Mouse (Mus musculus) hindbrain, embryonic 14.5 days (tissue): ENCODE results near the gene Sox12. TPM values are rescaled to one million over a fixed set of nuclear protein-coding genes. Genes with fewer than 3 reads are reported as not detected.
A peak's percentile ranks its signal among the peaks of the same experiment; 100 is the strongest.

Experiments
- ATAC-seq: fragments of 200-750 bp; cut with Nextera tagmentation; 2 replicates; pipeline ENCODE4 v1.8.0; 2017; ENCODE audit warnings: moderate number of reproducible peaks, mild to moderate bottlenecking, moderate TSS enrichment, moderate library complexity; ENCODE audit not compliant: low FRiP score
- DNase-seq: peaks from one replicate; pipeline ENCODE4 v3.0.0-alpha.2; 2015; ENCODE audit warnings: low spot score
- H3K27ac ChIP-seq: fragments of 300-500 bp; sonication (generic); 2 replicates; pipeline ENCODE4 v1.5.1; 2014; ENCODE audit warnings: mild to moderate bottlenecking, moderate library complexity
- H3K27me3 ChIP-seq: fragments of 300-500 bp; sonication (generic); 2 replicates; pipeline ENCODE4 v1.6.1; 2014; ENCODE audit warnings: mild to moderate bottlenecking, low read length, mixed read lengths; ENCODE audit not compliant: control insufficient read depth, insufficient read depth
- H3K36me3 ChIP-seq: fragments of 300-500 bp; sonication (generic); replicated peaks from 2 replicates; pipeline ENCODE4 v1.6.1; 2014; ENCODE audit not compliant: control insufficient read depth, insufficient read depth
- H3K4me1 ChIP-seq: fragments of 300-500 bp; sonication (generic); replicated peaks from 2 replicates; pipeline ENCODE4 v1.6.1; 2014; ENCODE audit warnings: antibody characterized with exemption, low read length, mixed read lengths; ENCODE audit not compliant: control insufficient read depth, insufficient read depth
- H3K4me2 ChIP-seq: fragments of 300-500 bp; sonication (generic); replicated peaks from 2 replicates; pipeline ENCODE4 v1.6.1; 2014; ENCODE audit warnings: mild to moderate bottlenecking, moderate library complexity
- H3K4me3 ChIP-seq: fragments of 300-500 bp; sonication (generic); replicated peaks from 2 replicates; pipeline ENCODE4 v1.5.1; 2014; ENCODE audit warnings: mild to moderate bottlenecking, low read length
- H3K9ac ChIP-seq: fragments of 300-500 bp; sonication (generic); 2 replicates; pipeline ENCODE4 v1.6.1; 2014
- H3K9me3 ChIP-seq: fragments of 300-500 bp; sonication (generic); 2 replicates; pipeline ENCODE4 v1.6.1; 2016; ENCODE audit warnings: low read length; ENCODE audit not compliant: control insufficient read depth
- WGBS: fragments of 180-500 bp; shearing (Covaris S2); extraction: QIAGEN DNeasy Blood & Tissue Kit; methylation state at CpG from one replicate; pipeline ENCODE4 v1.1.7; 2014; 5-methylcytosine and 5-hydroxymethylcytosine counted together
- polyA plus RNA-seq: library from polyadenylated mRNA; unstranded; fragments of >200 nt; fragmentation: Nextera tagmentation; extraction: Ambion mirVana; gene quantifications from 2 replicates; pipeline ENCODE4 v1.2.1, GENCODE M21; 2014

The Sox12 gene
- 18.8 and 19.5 TPM in 2 replicates for polyA plus RNA-seq

DNA sequence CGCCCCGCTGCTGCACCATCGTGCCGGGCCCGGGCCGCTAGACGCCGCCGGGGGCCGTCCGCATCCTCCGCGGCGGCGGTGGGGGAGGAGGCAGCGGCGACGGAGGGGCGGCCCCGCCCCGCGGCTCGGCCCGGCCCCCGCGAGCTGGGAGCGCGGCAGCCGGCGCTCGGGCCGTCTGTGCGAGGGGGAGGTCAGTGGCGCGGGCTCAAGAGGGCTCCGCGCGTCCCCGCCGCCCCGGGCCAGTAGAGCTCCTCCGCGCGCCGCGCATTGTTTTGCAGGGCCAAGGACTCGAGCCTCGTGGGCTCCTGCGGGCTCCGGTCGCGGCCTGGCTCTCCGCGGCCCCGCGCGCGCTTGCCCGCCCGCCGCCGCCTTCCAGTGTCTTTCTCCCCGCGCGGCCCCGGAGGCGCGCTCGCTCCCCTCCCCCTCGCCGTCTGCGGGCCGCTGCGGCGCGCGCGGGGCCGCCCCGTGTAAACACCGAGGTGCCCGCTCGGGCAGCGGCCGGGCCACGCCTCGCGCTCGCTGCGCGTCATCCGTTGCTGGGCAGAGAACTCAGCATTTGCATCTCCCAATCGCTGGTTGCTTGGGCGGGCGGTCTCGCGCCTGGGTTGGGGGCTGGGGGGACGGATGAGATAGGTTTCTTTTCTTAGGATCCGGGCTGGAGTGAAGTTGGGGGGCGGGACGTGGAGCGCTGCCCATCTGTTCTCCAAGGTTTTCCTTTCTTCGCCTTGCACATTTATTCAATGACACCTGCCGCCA, at the start of gene Sox12:
Sox12 (minus strand) TSS at position 384 of the 756 bp plus-strand sequence.
- Histone ChIP-seq H3K36me3 (no peaks in the 10 kb centered on the region; the same call in 1 of the 2 replicates), H3K4me3 (peak within 1 kb of the TSS; percentile 97), H3K4me1 (peaks cover 39% of the 10 kb centered on the region), H3K27me3 (no peaks in the 10 kb centered on the region), H3K9me3 (no peaks in the 10 kb centered on the region), H3K9ac (peak within 1 kb of the TSS; percentile 96), H3K27ac (peak within 1 kb of the TSS; percentile 100), H3K4me2 (peak within 1 kb of the TSS; percentile 96)
- DNase-seq (peak; percentile 100), ATAC-seq (peak; percentile 72)
- under 1% methylated on average over 66 of the region's 104 CpGs for WGBS

DNA sequence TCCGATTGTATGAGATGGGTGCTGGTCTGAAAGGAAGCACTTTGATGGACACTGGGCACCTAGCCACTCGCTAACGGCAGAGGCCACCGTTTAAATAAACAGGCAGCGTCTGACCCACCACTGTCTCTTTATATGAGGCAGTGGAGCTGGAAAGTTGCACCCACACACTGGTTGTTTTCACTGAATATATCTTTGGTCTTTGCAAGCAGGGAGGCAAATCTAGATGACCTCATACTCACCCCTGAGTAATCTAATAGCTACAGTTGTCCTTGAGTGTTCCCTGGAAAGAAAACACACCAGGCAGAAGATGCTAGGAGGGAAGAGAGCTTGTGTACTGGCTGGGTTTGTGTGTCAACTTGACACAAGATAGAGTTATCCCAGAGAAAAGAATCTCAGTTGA, 49.6 kb upstream of the Sox12 start:
- 60% methylated on average over 5 of the region's 5 CpGs for WGBS
- Histone ChIP-seq H3K36me3 (no peaks in the 10 kb centered on the region), H3K27ac (no peak overlapping the region), H3K4me1 (no peaks in the 10 kb centered on the region), H3K27me3 (no peaks in the 10 kb centered on the region), H3K9ac (no peak overlapping the region), H3K4me2 (no peak overlapping the region), H3K9me3 (no peaks in the 10 kb centered on the region), H3K4me3 (no peak overlapping the region)
- ATAC-seq, result no peak
- DNase-seq, result no peak

DNA sequence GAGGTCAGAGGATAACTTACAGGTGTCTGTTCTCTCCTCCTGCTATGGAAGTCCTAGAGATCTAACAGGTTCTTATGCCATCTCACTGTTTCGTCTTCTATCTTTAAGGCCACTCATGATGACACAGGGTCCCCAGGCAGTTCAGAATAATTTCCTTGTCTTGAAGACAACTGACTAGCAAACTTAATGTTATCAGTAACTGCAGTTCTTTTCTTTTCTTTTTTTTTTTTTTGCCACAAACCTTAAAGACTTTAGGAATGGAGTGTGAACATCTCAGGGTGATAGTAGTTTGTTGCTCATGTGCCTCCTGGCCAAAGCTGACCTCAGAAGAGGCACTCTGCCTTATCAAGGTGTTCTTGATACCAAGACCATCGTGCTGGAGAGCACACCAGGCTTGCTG, 48.8 kb upstream of the Sox12 start:
- Histone ChIP-seq H3K36me3 (no peaks in the 10 kb centered on the region), H3K27me3 (no peaks in the 10 kb centered on the region), H3K4me1 (no peaks in the 10 kb centered on the region), H3K27ac (no peak overlapping the region), H3K9ac (no peak overlapping the region), H3K9me3 (no peaks in the 10 kb centered on the region), H3K4me3 (no peak overlapping the region), H3K4me2 (no peak overlapping the region)
- 72% methylated on average over 2 of the region's 2 CpGs for WGBS
- ATAC-seq, result no peak
- no peak for DNase-seq

DNA sequence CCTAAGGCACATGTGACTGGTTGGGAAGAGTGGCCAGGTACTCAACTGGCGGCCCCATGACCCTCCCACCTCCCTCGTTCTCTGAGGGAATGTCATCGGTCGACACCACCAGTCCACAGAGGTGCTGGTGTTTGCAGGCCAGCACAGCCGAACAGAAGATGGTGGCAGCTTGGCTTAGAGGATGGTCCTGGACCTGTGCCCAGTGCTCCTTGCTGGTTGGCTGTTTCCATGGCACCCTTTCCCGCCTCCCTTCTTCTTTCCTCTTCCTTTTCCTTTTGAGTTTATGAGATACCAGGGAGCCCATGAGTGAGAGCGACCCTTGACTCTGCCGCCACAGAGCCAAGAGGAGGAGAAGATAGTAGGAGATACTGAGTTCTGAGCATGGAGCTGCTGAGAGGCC, 45.4 kb upstream of the Sox12 start:
- Histone ChIP-seq H3K36me3 (no peaks in the 10 kb centered on the region), H3K4me1 (no peaks in the 10 kb centered on the region), H3K9ac (no peak overlapping the region), H3K27ac (no peak overlapping the region), H3K4me3 (no peak overlapping the region), H3K4me2 (no peak overlapping the region), H3K27me3 (no peaks in the 10 kb centered on the region), H3K9me3 (no peaks in the 10 kb centered on the region)
- ATAC-seq, result no peak
- WGBS, result 91% methylated on average over 8 of the region's 8 CpGs
- no peak for DNase-seq

DNA sequence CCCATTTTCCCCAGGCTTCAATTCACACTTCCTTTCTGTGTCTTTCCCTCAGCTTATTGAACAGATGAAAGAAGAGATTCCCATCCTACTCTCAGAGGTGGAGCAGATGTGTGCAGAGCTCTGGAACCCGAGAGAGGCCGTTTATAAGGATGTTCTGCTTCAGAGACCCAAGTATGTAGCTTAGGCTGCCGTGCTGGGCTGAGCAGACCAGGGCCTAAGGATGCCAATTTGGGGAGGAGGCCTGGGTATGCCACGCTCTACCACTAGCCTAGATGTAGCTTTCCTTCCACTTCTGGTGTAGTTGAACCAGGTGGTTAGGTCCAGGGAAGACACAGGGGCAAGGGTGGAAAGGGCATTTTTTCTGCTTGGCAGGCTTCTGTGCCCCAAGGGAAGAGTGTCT, 44.5 kb upstream of the Sox12 start:
- no peak overlapping the region for H3K4me2 ChIP-seq
- DNase-seq (no peak), ATAC-seq (no peak)
- no peaks in the 10 kb centered on the region for H3K27me3 ChIP-seq
- no peak overlapping the region for H3K9ac ChIP-seq
- no peaks in the 10 kb centered on the region for H3K9me3 ChIP-seq
- 69% methylated on average over 4 of the region's 4 CpGs for WGBS
- no peak overlapping the region for H3K27ac ChIP-seq
- H3K4me1 ChIP-seq, result 0 out of 2 replicates have a peak, but pooled peaks cover 1% of the 10 kb centered on the region
- no peaks in the 10 kb centered on the region for H3K36me3 ChIP-seq
- H3K4me3 ChIP-seq, result no peak overlapping the region

DNA sequence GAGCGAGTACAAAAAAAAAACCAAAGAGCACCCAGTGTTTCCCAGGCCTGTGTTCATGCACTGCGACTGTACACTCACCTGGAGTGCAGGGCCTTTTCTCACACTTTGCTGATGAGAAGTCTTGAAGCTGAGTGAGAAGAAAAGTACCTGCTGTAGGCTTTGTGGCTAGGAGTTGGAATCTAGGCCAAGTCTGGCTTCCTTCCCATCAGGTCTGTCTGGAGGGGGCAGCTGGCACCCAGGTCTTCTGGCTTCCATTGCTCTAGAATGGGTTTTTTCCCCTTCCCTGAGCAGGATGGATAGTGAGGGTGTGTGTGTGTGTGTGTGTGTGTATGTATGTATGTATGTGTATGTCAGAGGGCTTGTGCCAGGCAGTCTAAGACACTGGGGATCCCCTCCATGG, 42.0 kb upstream of the Sox12 start:
- 89% methylated on average over 2 of the region's 2 CpGs for WGBS
- Histone ChIP-seq H3K4me2 (no peak overlapping the region), H3K36me3 (no peaks in the 10 kb centered on the region), H3K4me1 (0 out of 2 replicates have a peak, but pooled peaks cover 12% of the 10 kb centered on the region), H3K9me3 (no peaks in the 10 kb centered on the region), H3K27ac (no peak overlapping the region), H3K9ac (no peak overlapping the region), H3K27me3 (no peaks in the 10 kb centered on the region), H3K4me3 (no peak overlapping the region)
- DNase-seq (no peak), ATAC-seq (no peak)

DNA sequence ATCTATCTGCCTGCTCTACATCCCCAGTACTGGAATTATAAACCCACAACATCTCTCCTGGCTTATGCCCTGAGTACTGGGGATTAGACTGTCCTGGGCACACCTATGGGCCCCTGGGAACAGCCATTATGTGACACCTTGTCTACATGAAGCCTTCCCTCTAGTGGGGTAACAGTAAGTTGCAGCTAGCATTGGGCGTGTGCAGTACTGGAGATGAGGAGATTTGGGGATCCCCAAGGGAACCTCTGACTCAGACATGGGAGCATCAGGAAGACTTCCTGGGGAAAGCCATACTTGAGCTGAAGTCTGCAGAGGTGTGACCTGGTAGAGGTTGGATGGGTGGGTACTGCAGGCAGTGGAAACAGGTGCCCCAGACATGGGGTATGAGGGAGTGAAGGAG, 41.1 kb upstream of the Sox12 start:
- H3K9ac ChIP-seq, result no peak overlapping the region
- H3K4me3 ChIP-seq, result no peak overlapping the region
- DNase-seq (no peak), ATAC-seq (no peak)
- no peaks in the 10 kb centered on the region for H3K36me3 ChIP-seq
- no peaks in the 10 kb centered on the region for H3K9me3 ChIP-seq
- H3K4me1 ChIP-seq, result 0 out of 2 replicates have a peak, but pooled peaks cover 12% of the 10 kb centered on the region
- H3K27ac ChIP-seq, result no peak overlapping the region
- WGBS, result 83% methylated on average over 1 of the region's 1 CpGs
- no peaks in the 10 kb centered on the region for H3K27me3 ChIP-seq
- H3K4me2 ChIP-seq, result no peak overlapping the region

DNA sequence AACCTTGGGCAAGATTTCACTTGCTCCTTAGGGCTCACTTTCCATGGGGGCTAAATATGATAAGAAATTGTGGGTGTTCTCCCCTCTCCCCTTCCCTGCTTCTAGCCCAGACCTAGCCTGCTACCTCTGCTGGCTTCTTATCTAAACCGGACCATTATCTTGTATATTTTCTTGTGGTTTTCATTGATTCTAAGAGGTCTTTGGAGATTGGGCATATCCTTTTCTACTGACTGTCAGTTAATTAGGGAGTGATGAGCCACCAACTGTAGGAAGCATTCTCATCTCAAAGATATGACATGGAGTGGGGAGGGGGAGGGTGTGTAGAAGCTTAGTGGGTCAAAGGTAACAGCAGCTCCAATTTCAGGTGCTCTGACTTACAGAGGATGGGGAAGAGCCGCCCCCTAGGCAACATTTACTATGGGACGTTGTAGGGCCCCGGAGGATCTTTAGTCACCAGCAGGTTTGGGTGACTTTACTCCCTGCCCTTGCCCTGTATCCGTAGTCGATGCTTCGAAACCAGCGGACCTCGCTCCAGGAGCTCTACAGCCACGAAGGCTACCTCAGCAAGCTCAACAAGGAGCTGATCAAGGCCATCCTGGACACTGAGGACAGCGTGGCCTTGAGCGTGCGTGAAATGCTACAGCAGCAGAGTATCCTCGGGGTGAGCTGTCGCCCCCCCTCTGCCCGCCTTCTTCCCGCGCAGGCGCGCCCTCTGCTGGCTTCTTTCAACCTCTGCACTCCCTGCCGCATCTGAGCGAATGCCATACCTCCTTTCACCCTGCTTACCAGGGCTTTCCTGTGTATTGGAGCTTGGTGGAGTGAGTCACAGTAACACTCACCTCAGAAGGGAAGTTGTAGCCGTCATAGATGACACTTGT, 39.4 kb upstream of the Sox12 start:
- DNase-seq (peak; percentile 91), ATAC-seq (peak; percentile 87)
- peak overlapping the region; percentile 51 for H3K9ac ChIP-seq
- H3K4me3 ChIP-seq, result peak overlapping the region; percentile 18
- peak overlapping the region; percentile 58 for H3K4me2 ChIP-seq
- no peaks in the 10 kb centered on the region for H3K27me3 ChIP-seq
- no peaks in the 10 kb centered on the region for H3K9me3 ChIP-seq
- 0 out of 2 replicates have a peak, but pooled peaks cover 12% of the 10 kb centered on the region for H3K4me1 ChIP-seq
- no peak overlapping the region for H3K27ac ChIP-seq
- 3% methylated on average over 23 of the region's 23 CpGs for WGBS
- H3K36me3 ChIP-seq, result no peaks in the 10 kb centered on the region

DNA sequence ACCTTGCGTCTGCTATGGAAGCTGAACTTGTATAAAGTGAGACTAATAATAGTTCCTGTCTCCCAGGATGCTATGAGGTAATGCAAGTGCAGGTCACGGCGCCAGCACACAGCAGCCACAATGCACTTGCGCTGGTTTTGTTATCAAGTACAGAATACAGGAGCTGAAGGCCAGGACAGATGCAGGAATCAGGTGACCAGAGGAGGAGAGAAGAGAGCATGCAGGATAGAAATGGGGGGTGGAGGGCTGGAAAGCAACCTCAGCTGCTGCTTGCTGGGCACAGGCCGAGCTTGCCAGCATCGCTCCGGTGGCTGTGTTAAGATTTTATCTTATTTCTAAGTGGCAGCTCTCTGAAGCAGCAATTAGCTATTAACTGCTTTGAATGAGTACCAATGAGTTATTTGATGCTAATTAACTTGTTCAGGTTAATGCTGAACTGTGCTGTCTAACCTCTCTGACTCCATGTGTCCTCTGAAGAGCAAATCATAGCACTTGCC, 38.6 kb upstream of the Sox12 start:
- no peak overlapping the region for H3K4me2 ChIP-seq
- no peak overlapping the region for H3K27ac ChIP-seq
- no peak for ATAC-seq

More for the DNA sequence above, 38.6 kb upstream of the Sox12 start:
- 75% methylated on average over 7 of the region's 7 CpGs for WGBS
- Histone ChIP-seq H3K4me3 (no peak overlapping the region), H3K9me3 (no peaks in the 10 kb centered on the region), H3K27me3 (no peaks in the 10 kb centered on the region), H3K9ac (no peak overlapping the region), H3K4me1 (0 out of 2 replicates have a peak, but pooled peaks cover 12% of the 10 kb centered on the region), H3K36me3 (no peaks in the 10 kb centered on the region)
- no peak for DNase-seq
